Mouse (Mus musculus): ENCODE measurements around the gene Flad1.

GRCm38 (mm10) chr3:89387632-89388031, 24.0 kb downstream of the Flad1 start:
- TF ChIP-seq CTCF (IDR thresholded peaks at IDR 0.05; ENCODE audit: control insufficient read depth, insufficient read depth, insufficient replicate concordance, low read depth, low read length) (no peak), POLR2A (IDR thresholded peaks at IDR 0.05; ENCODE audit: control insufficient read depth, low read depth, low read length) (no peak)
